Comparison of ENCODE assay signal across 17 mouse cellular contexts in the genomic region with DNA sequence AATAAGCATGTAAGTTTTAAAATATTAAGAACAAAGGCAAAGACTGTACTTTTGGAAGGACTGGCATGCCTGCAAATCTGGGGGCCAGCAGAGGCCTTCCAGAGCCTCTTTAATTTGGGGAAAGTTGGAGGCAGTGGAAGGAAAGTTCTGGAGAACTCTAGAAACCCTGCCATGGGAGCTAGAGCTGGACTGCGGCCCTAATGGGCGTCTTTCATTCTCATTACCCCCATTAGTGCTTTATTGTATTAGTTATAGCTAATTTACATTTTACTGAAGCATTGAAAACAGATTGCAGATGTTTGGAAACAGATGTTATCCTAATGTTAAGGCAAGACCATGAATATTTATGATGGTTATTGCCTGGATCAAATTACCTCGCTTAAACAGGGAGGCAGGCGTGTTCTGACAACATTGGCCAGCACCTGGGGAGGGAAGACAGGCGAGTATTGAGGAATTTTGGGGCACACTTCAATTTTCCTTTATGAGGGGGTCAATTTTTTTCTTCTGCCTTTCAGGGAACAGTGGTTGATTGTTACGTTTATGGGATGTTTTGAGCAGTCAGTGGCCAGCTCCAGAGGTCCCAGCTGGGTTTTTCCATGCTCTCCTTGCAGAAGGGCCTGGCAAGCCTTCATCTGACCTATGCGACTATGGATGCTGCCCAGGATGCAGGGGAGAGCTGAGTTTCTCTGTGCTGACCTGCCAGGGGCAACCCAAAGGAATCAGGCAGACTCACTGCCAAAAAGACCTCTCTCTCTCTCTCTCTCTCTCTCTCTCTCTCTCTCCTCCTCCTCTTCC.
"Had no signal": no experiment of that assay in that cellular context is flagged by ENCODE, and none has a peak within 500 bp of the region (broad histone marks: within the 10 kb centered on the region; RNA-seq: fewer than 3 reads in every experiment).

No protein-coding gene starts in this region.

- H3K36me3 ChIP-seq: kidney, embryonic 15.5 days; liver, embryonic 13.5 days; lung, embryonic 15.5 days; midbrain, embryonic 12.5 days; neural tube, embryonic 15.5 days; stomach, embryonic 15.5 days had no signal

- H3K27ac ChIP-seq: kidney, embryonic 15.5 days; left cerebral cortex, adult 2 months; liver, embryonic 13.5 days; lung, embryonic 15.5 days; macrophage; midbrain, embryonic 12.5 days; neural tube, embryonic 15.5 days; stomach, embryonic 15.5 days had no signal

- H3K4me1 ChIP-seq: liver, embryonic 13.5 days; lung, embryonic 15.5 days; megakaryocyte, embryonic 14.5 days; midbrain, embryonic 12.5 days had no signal

- DNase-seq: kidney, adult 18-20 months; kidney, postnatal 14 days; liver; liver, embryonic 13.5 days; liver, postnatal 0 days; lung, postnatal 14 days; right cerebral cortex, adult 18-20 months; thymus, adult 2 months; thymus, postnatal 36 days had no signal

- H3K27me3 ChIP-seq: liver, embryonic 13.5 days; megakaryocyte, embryonic 14.5 days; midbrain, embryonic 12.5 days; stomach, embryonic 15.5 days had no signal

- H3K4me2 ChIP-seq: kidney, embryonic 15.5 days; liver, embryonic 13.5 days; lung, embryonic 15.5 days; midbrain, embryonic 12.5 days; neural tube, embryonic 15.5 days; stomach, embryonic 15.5 days had no signal

- H3K4me3 ChIP-seq: kidney, embryonic 15.5 days; left cerebral cortex, adult 2 months; liver, embryonic 13.5 days; lung, embryonic 15.5 days; megakaryocyte, embryonic 14.5 days; midbrain, embryonic 12.5 days; neural tube, embryonic 15.5 days; stomach, embryonic 15.5 days had no signal

- H3K9me3 ChIP-seq: liver, embryonic 13.5 days; lung, embryonic 15.5 days; neural tube, embryonic 15.5 days had no signal

- ATAC-seq: liver, postnatal 0 days had no signal

- H3K9ac ChIP-seq: kidney, embryonic 15.5 days; liver, embryonic 13.5 days; liver, postnatal 0 days; lung, embryonic 15.5 days; midbrain, embryonic 12.5 days; neural tube, embryonic 15.5 days; stomach, embryonic 15.5 days had no signal
